Mouse (Mus musculus) E14TG2a.4 (cell line): ENCODE data around the gene Sco2.

Experiments used
- H3K27me3 ChIP-seq: 2 replicates; pipeline ENCODE4 v1.6.1; 2014; ENCODE audit warnings: low read length, control low read depth; ENCODE audit not compliant: insufficient read depth
- H3K36me3 ChIP-seq: 2 replicates; pipeline ENCODE4 v1.6.1; 2014; ENCODE audit warnings: low read length, control low read depth; ENCODE audit not compliant: insufficient read depth
- H3K4me1 ChIP-seq: replicated peaks from 2 replicates; pipeline ENCODE4 v1.6.1; 2014; ENCODE audit warnings: low read depth, low read length, control low read depth
- H3K4me3 ChIP-seq: replicated peaks from 2 replicates; pipeline ENCODE4 v1.5.1; 2014; ENCODE audit warnings: mild to moderate bottlenecking, low read length
- H3K9me3 ChIP-seq: 2 replicates; pipeline ENCODE4 v1.6.1; 2014; ENCODE audit warnings: low read length, control low read depth
- CTCF ChIP-seq: conservative IDR thresholded peaks from 2 replicates; pipeline ENCODE4 v1.5.1; 2014; ENCODE audit warnings: low read length
- NANOG ChIP-seq: IDR thresholded peaks from 2 replicates; pipeline ENCODE4 v1.6.1; 2014; ENCODE audit warnings: borderline replicate concordance, low read length, mixed read lengths
- POU5F1 ChIP-seq: IDR thresholded peaks from 2 replicates; pipeline ENCODE4 v1.6.1; 2014; ENCODE audit warnings: low read length, borderline replicate concordance

Sco2 gene

DNA sequence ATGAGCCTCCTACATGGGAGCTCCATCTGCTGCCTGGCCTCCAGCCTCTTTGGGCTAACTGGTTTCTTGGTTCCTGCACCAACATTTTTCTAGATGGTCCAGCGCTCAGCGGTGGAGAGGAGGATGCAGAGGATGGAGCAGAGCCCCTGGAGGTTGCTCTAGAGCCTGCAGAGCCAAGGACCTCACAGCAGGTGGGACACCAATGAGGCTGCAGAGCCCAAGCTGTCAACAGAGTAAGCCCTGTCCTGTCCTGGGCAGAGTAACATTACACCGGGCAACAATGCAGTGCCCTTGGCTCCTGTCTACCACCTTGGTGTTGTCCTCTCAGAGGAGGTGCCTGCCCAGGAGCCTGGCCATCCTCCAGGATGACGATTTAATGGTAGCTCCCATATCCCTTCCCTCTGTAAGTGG, 8.5 kb downstream of the Sco2 start:
- H3K27me3 ChIP-seq = no peaks in the 10 kb centered on the region
- TF ChIP-seq CTCF = no peak
- no peak for TF ChIP-seq POU5F1
- no peak for TF ChIP-seq NANOG
- H3K4me3 ChIP-seq = no peak overlapping the region
- peaks cover 48% of the 10 kb centered on the region for H3K4me1 ChIP-seq
- peaks cover 100% of the 10 kb centered on the region for H3K36me3 ChIP-seq
- no peaks in the 10 kb centered on the region for H3K9me3 ChIP-seq

DNA sequence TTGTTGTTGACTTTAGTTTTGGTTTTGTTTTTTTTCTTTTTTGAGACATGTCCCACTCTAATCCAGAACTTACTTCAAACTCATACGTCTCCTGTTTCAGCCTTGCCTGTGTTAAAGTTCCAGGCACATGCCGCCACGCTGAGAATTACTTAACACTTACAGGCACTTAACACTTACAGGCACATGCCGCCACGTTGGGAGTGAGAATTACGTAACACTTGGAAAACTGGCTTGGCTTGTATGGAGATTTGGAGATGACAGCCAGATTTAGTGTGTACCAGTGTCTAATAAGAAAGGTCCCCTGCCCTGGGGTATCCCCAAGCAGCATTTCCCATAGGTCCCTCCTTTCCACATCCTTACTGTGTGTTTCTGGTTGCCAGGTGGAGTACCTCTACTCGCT, 10.6 kb downstream of the Sco2 start:
- no peaks in the 10 kb centered on the region for H3K27me3 ChIP-seq
- H3K36me3 ChIP-seq = peaks cover 100% of the 10 kb centered on the region
- no peaks in the 10 kb centered on the region for H3K9me3 ChIP-seq
- H3K4me3 ChIP-seq = no peak overlapping the region
- H3K4me1 ChIP-seq = peaks cover 49% of the 10 kb centered on the region
- no peak for TF ChIP-seq CTCF
- TF ChIP-seq POU5F1 = no peak
- no peak for TF ChIP-seq NANOG

DNA sequence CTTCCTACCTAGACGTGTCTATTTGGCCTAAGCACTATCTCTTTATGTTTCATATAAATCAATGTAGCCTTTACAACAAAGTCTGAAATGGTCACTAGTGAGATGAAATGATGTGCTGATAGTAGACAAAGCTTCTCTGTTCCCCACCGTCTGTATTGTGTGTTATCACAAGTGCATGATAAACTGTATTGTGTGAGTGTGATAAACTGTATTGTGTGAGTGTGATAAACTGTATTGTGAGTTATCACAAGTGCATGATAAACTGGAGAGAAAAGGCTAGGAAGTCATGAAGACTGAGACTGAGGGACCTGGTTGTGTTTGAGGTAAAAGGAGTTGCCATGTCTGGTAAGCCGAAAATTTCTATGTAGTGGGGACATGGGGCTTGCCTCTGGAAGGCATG, 14.9 kb downstream of the Sco2 start:
- Histone ChIP-seq H3K4me3 (no peak overlapping the region), H3K36me3 (peaks cover 74% of the 10 kb centered on the region), H3K4me1 (peaks cover 69% of the 10 kb centered on the region), H3K27me3 (no peaks in the 10 kb centered on the region), H3K9me3 (no peaks in the 10 kb centered on the region)
- TF ChIP-seq POU5F1 (no peak), CTCF (no peak), NANOG (no peak)

DNA sequence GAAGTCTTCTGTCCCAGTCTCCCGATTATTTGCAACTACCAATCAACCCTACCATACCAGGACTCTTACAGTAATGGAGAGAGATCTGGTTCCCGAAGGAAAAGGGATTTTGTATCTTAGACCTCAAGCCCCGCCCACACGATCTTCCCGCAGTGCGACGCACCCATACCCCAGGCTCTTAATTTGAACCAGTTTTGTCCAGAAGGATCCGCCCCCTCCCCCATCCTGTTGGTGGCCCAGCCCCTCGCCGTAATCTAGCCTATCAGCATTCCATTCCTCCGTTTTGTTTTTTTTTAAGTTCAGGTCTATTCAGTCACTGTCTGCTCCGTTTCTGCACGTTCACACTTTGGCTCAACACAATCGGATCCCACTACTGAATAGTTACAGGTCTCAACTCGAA, 17.3 kb downstream of the Sco2 start:
- Histone ChIP-seq H3K9me3 (no peaks in the 10 kb centered on the region), H3K4me3 (peak overlapping the region; percentile 98), H3K4me1 (peaks cover 82% of the 10 kb centered on the region), H3K36me3 (peaks cover 74% of the 10 kb centered on the region), H3K27me3 (no peaks in the 10 kb centered on the region)
- no peak for TF ChIP-seq CTCF

DNA sequence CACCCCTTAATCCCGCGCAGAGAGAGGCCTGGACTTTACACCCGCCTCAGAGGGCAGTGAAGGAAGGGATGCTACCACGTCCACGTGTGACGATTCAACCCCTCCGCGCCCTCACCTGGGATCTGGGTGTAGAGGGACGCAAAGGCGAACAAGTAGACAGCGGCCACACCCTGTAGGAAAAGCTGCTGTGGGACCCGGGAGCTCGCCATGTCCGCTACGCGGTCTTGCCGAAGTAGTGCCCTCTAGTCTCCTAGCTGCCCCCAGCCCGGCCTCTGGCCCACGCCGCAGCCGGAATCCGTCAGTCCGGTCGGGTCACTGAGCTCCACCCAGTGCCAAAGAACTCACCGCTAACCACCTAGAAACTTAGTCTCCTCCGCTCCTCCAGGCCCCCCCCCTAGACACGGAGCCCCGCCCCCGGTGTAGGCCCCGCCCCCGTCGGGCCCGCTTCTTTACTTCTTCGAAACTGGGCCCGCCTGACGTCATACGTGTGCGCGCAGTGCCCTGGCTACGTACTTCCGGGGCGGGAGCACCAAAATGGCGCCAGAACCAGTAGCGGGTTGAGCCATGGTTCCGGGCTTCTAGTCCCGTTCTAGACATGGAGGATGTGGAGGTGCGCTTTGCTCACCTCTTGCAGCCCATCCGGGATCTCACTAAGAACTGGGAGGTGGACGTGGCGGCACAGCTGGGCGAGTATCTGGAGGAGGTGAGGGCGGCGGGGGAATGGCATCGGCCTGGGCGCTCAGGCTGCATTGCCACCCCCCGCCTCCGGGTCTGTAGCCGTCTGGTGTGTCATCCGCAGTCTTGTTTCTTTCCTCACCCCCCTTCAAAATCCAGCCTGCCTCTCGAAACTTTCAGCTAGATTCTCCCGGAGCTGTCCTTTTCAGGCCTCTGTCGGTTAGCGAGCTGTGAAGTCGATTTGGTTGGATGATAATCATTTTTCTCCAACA, 18.1 kb downstream of the Sco2 start, which contains the start of the genes Lmf2 and Ncaph2:
Gene Lmf2 (minus strand): TSS at position 419 of the 947 bp plus-strand sequence.
Gene Ncaph2 (plus strand): TSS at position 479 of the 947 bp plus-strand sequence.
- Histone ChIP-seq H3K9me3 (no peaks in the 10 kb centered on the region), H3K4me1 (peaks cover 81% of the 10 kb centered on the region), H3K36me3 (peaks cover 74% of the 10 kb centered on the region), H3K27me3 (no peaks in the 10 kb centered on the region), H3K4me3 (peak within 1 kb of the TSS; percentile 98)
- no peak for TF ChIP-seq CTCF
- no peak for TF ChIP-seq NANOG
- no peak for TF ChIP-seq POU5F1

DNA sequence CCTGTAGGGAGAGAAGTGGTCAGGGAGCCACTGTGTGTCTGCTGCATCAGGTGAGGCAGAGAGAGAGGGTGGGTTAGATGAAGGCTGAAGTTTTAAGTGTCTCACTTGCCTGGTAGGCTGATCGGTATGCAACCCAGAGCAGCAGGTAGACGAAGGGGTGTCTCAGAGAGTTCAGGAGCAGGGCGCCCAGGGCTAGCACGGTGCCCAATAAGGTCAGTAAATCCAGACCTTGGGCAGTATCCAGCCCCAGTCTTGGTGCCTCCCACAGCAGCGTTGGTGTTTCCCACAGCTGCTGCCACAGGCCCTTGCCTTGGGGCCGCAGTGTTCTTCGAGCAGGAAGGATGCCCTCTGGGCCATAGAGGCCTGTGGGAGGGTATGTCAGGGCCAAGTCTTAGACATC, 19.2 kb downstream of the Sco2 start:
- Histone ChIP-seq H3K36me3 (peaks cover 73% of the 10 kb centered on the region), H3K27me3 (no peaks in the 10 kb centered on the region), H3K4me3 (peak overlapping the region; percentile 98), H3K9me3 (no peaks in the 10 kb centered on the region), H3K4me1 (peaks cover 70% of the 10 kb centered on the region)
- TF ChIP-seq NANOG (no peak), CTCF (no peak), POU5F1 (no peak)

DNA sequence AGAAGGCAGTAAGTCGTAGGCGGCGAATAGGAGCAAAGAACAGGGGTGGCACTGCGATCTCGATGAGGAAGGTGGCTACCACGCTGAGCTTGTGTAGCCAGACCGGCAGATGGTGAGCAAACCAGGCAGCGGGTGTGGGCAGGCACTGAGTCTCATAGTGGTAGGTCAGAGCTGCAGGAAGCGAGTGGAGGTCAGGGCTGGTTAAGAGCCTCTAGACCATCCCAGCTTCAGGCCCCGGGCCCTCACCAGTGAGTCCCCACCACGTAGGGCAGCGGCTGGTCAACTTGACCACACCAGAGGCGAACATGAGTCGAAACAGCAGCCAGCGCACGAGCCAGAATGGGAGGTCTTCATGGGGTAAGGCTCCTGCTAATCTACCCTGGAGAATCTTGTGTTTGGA, 19.8 kb downstream of the Sco2 start:
- peaks cover 67% of the 10 kb centered on the region for H3K36me3 ChIP-seq

DNA sequence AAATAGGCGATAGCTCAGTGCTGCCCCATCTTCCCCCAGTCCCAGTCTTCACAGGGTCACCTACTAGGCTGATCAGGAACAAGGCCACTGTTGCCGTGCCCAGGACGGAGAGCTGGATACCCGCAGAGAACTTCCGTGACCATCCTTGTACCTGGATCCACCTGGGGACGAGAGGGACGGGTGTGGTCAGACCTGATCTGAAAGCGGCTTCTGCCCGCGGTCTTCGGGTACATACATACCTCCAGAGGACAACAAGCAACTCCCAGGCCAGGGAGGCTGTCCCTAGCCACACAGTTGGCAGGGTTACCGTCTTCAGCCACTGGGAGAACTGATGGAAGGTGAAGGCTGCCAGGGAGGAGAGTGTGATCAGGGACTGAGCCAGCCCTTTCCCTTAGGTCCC, 20.9 kb downstream of the Sco2 start:
- H3K4me3 ChIP-seq = peak overlapping the region; percentile 69
- peaks cover 61% of the 10 kb centered on the region for H3K36me3 ChIP-seq
- no peaks in the 10 kb centered on the region for H3K27me3 ChIP-seq
- TF ChIP-seq POU5F1 = no peak
- no peaks in the 10 kb centered on the region for H3K9me3 ChIP-seq
- H3K4me1 ChIP-seq = peaks cover 53% of the 10 kb centered on the region

More for the DNA sequence above, 19.8 kb downstream of the Sco2 start:
- TF ChIP-seq NANOG (no peak), POU5F1 (no peak), CTCF (no peak)
- peak overlapping the region; percentile 98; the same call in 1 of the 2 replicates for H3K4me3 ChIP-seq
- peaks cover 64% of the 10 kb centered on the region for H3K4me1 ChIP-seq
- H3K27me3 ChIP-seq = no peaks in the 10 kb centered on the region
- H3K9me3 ChIP-seq = no peaks in the 10 kb centered on the region

DNA sequence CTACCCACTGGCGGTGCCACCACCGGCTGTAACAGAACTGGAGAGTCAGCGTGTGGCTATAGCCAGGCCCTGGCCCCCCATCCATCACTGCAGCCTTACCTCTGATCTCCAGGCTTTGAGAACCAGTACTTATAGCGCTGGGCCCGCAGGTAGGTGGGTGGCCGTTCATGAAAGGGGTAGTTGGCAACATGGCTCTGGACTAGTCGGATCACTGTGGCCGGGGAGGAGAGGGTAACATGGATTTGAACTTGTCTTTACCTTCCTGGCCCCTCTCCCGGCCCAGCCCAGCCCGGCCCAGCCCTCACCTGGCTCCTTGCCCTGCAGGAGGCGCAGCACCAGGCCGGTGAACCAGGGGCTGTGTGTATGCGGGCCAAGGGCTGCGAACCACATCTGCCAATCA, 21.6 kb downstream of the Sco2 start:
- H3K9me3 ChIP-seq = no peaks in the 10 kb centered on the region
- H3K36me3 ChIP-seq = peaks cover 55% of the 10 kb centered on the region
- H3K4me3 ChIP-seq = peak overlapping the region; percentile 69
- peaks cover 46% of the 10 kb centered on the region for H3K4me1 ChIP-seq
- no peaks in the 10 kb centered on the region for H3K27me3 ChIP-seq
- TF ChIP-seq POU5F1 (no peak), CTCF (no peak), NANOG (no peak)
